Mouse (Mus musculus): Measurements from ENCODE around the gene Tmem30c. TPM values are rescaled to one million over a fixed set of nuclear protein-coding genes. Genes with fewer than 3 reads are reported as not detected.
A peak's percentile ranks its signal among the peaks of the same experiment; 100 is the strongest.

Tmem30c gene
- polyA plus RNA-seq, 1 experiment from 2014 or later: 0.14 TPM

GRCm38 (mm10) chr16:57317127-57317526 is 24.5 kb upstream of the Tmem30c start:
- 72% methylated on average over 4 of the region's 4 CpGs for WGBS
- H3K9me3 ChIP-seq: peaks cover 5% of the 10 kb centered on the region; the same call in 1 of the 2 replicates
- H3K27me3 ChIP-seq: no peaks in the 10 kb centered on the region
- peaks cover 8% of the 10 kb centered on the region; the same call in 1 of the 2 replicates for H3K4me1 ChIP-seq
- no peak overlapping the region for H3K9ac ChIP-seq
- no peak for ATAC-seq (ENCODE audit: insufficient number of reproducible peaks, insufficient read depth, low FRiP score, low TSS enrichment)
- H3K36me3 ChIP-seq: no peaks in the 10 kb centered on the region
- H3K27ac ChIP-seq: no peak overlapping the region
- no peak overlapping the region for H3K4me3 ChIP-seq
- no peak overlapping the region for H3K4me2 ChIP-seq (replicated peaks)

GRCm38 (mm10) chr16:57315026-57315425 is 22.4 kb upstream of the Tmem30c start:
- H3K27me3 ChIP-seq: no peaks in the 10 kb centered on the region
- WGBS: 88% methylated on average over 9 of the region's 9 CpGs

GRCm38 (mm10) chr16:57314236-57314635 is 21.6 kb upstream of the Tmem30c start:
- Histone ChIP-seq H3K4me2 (replicated peaks) (no peak overlapping the region), H3K27ac (no peak overlapping the region), H3K4me3 (no peak overlapping the region), H3K9ac (no peak overlapping the region), H3K27me3 (no peaks in the 10 kb centered on the region), H3K9me3 (no peaks in the 10 kb centered on the region), H3K36me3 (no peaks in the 10 kb centered on the region), H3K4me1 (peaks cover 8% of the 10 kb centered on the region; the same call in 1 of the 2 replicates)
- no peak for ATAC-seq (ENCODE audit: insufficient number of reproducible peaks, insufficient read depth, low FRiP score, low TSS enrichment)
- 65% methylated on average over 3 of the region's 3 CpGs for WGBS

More at GRCm38 (mm10) chr16:57315026-57315425, 22.4 kb upstream of the Tmem30c start:
- no peaks in the 10 kb centered on the region for H3K36me3 ChIP-seq
- H3K4me2 ChIP-seq (replicated peaks): no peak overlapping the region
- H3K9me3 ChIP-seq: no peaks in the 10 kb centered on the region
- no peak for ATAC-seq (ENCODE audit: insufficient number of reproducible peaks, insufficient read depth, low FRiP score, low TSS enrichment)
- peaks cover 8% of the 10 kb centered on the region; the same call in 1 of the 2 replicates for H3K4me1 ChIP-seq
- H3K27ac ChIP-seq: no peak overlapping the region
- no peak overlapping the region for H3K9ac ChIP-seq
- no peak overlapping the region for H3K4me3 ChIP-seq

GRCm38 (mm10) chr16:57313487-57313886 is 20.8 kb upstream of the Tmem30c start:
- no peak for ATAC-seq (ENCODE audit: insufficient number of reproducible peaks, insufficient read depth, low FRiP score, low TSS enrichment)
- WGBS: 87% methylated on average over 3 of the region's 3 CpGs
- no peaks in the 10 kb centered on the region for H3K9me3 ChIP-seq

GRCm38 (mm10) chr16:57312130-57312529 is 19.5 kb upstream of the Tmem30c start:
- no peaks in the 10 kb centered on the region for H3K9me3 ChIP-seq
- H3K4me2 ChIP-seq (replicated peaks): no peak overlapping the region
- 83% methylated on average over 2 of the region's 2 CpGs for WGBS
- no peaks in the 10 kb centered on the region for H3K4me1 ChIP-seq
- H3K27ac ChIP-seq: no peak overlapping the region
- H3K36me3 ChIP-seq: no peaks in the 10 kb centered on the region
- H3K27me3 ChIP-seq: no peaks in the 10 kb centered on the region
- H3K9ac ChIP-seq: no peak overlapping the region
- ATAC-seq (ENCODE audit: insufficient number of reproducible peaks, insufficient read depth, low FRiP score, low TSS enrichment): no peak
- no peak overlapping the region for H3K4me3 ChIP-seq

More at GRCm38 (mm10) chr16:57313487-57313886, 20.8 kb upstream of the Tmem30c start:
- Histone ChIP-seq H3K27me3 (no peaks in the 10 kb centered on the region), H3K4me2 (replicated peaks) (no peak overlapping the region), H3K9ac (no peak overlapping the region), H3K4me1 (peaks cover 8% of the 10 kb centered on the region; the same call in 1 of the 2 replicates), H3K27ac (no peak overlapping the region), H3K4me3 (no peak overlapping the region), H3K36me3 (no peaks in the 10 kb centered on the region)

GRCm38 (mm10) chr16:57305463-57305862 is 12.8 kb upstream of the Tmem30c start:
- Histone ChIP-seq H3K9ac (no peak overlapping the region), H3K4me2 (replicated peaks) (no peak overlapping the region), H3K27ac (no peak overlapping the region), H3K27me3 (no peaks in the 10 kb centered on the region), H3K4me1 (peaks cover 11% of the 10 kb centered on the region), H3K4me3 (no peak overlapping the region), H3K36me3 (no peaks in the 10 kb centered on the region), H3K9me3 (no peaks in the 10 kb centered on the region)
- ATAC-seq (ENCODE audit: insufficient number of reproducible peaks, insufficient read depth, low FRiP score, low TSS enrichment): no peak
- WGBS: 74% methylated on average over 6 of the region's 6 CpGs

- Histone ChIP-seq H3K4me3 (no peak overlapping the region), H3K4me2 (replicated peaks) (peak overlapping the region; percentile 44), H3K4me1 (peaks cover 11% of the 10 kb centered on the region), H3K9me3 (no peaks in the 10 kb centered on the region), H3K36me3 (no peaks in the 10 kb centered on the region), H3K27me3 (no peaks in the 10 kb centered on the region), H3K9ac (peak overlapping the region; percentile 33), H3K27ac (no peak overlapping the region)
- ATAC-seq (ENCODE audit: insufficient number of reproducible peaks, insufficient read depth, low FRiP score, low TSS enrichment): peak; percentile 72; the same call in 1 of the 2 replicates
- WGBS: 17% methylated on average over 19 of the region's 19 CpGs
These were observed 11.1 kb upstream of the Tmem30c start for GRCm38 (mm10) chr16:57303716-57304115.

- Histone ChIP-seq H3K36me3 (no peaks in the 10 kb centered on the region), H3K4me3 (no peak overlapping the region), H3K27me3 (no peaks in the 10 kb centered on the region), H3K4me2 (replicated peaks) (peak overlapping the region; percentile 44), H3K9me3 (no peaks in the 10 kb centered on the region), H3K9ac (no peak overlapping the region), H3K27ac (no peak overlapping the region), H3K4me1 (peaks cover 11% of the 10 kb centered on the region)
- ATAC-seq (ENCODE audit: insufficient number of reproducible peaks, insufficient read depth, low FRiP score, low TSS enrichment): no peak; the same call in 1 of the 2 replicates
- WGBS: 58% methylated on average over 25 of the region's 25 CpGs
These were observed 10.4 kb upstream of the Tmem30c start for GRCm38 (mm10) chr16:57302792-57303698.

- H3K27me3 ChIP-seq: no peaks in the 10 kb centered on the region
- H3K27ac ChIP-seq: no peak overlapping the region
- H3K9ac ChIP-seq: no peak overlapping the region
- no peaks in the 10 kb centered on the region for H3K9me3 ChIP-seq
- H3K4me1 ChIP-seq: peaks cover 11% of the 10 kb centered on the region
- H3K4me3 ChIP-seq: no peak overlapping the region
- 74% methylated on average over 9 of the region's 9 CpGs for WGBS
- no peak for ATAC-seq (ENCODE audit: insufficient number of reproducible peaks, insufficient read depth, low FRiP score, low TSS enrichment)
- no peaks in the 10 kb centered on the region for H3K36me3 ChIP-seq
- H3K4me2 ChIP-seq (replicated peaks): no peak overlapping the region
These were observed 8.9 kb upstream of the Tmem30c start for GRCm38 (mm10) chr16:57301512-57302115.

GRCm38 (mm10) chr16:57295216-57295934 is 2.7 kb upstream of the Tmem30c start:
- Histone ChIP-seq H3K27ac (no peak overlapping the region), H3K9me3 (no peaks in the 10 kb centered on the region), H3K4me1 (no peaks in the 10 kb centered on the region), H3K27me3 (no peaks in the 10 kb centered on the region), H3K4me3 (no peak overlapping the region), H3K4me2 (replicated peaks) (no peak overlapping the region), H3K36me3 (no peaks in the 10 kb centered on the region), H3K9ac (no peak overlapping the region)
- no peak for ATAC-seq (ENCODE audit: insufficient number of reproducible peaks, insufficient read depth, low FRiP score, low TSS enrichment)
- 79% methylated on average over 10 of the region's 10 CpGs for WGBS

GRCm38 (mm10) chr16:57292296-57292695 is 369 bp downstream of the Tmem30c start:
- no peak overlapping the region for H3K9ac ChIP-seq
- H3K27ac ChIP-seq: no peak overlapping the region
- H3K36me3 ChIP-seq: no peaks in the 10 kb centered on the region
- 67% methylated on average over 4 of the region's 4 CpGs for WGBS
- no peak for ATAC-seq (ENCODE audit: insufficient number of reproducible peaks, insufficient read depth, low FRiP score, low TSS enrichment)
- no peaks in the 10 kb centered on the region for H3K9me3 ChIP-seq
- no peaks in the 10 kb centered on the region for H3K4me1 ChIP-seq
- H3K4me2 ChIP-seq (replicated peaks): no peak overlapping the region
- no peaks in the 10 kb centered on the region for H3K27me3 ChIP-seq
- H3K4me3 ChIP-seq: no peak overlapping the region

Measured in embryonic facial prominence, embryonic 12.5 days (tissue).